Mouse (Mus musculus): ENCODE measurements around the gene Spesp1.

The Spesp1 gene

GRCm38 (mm10) chr9:62281991-62282390, at the start of gene Spesp1:
TSS of gene Spesp1 (minus strand) at chr9:62282208.
- DNase-seq (ENCODE audit: low spot score) = no peak

- no peak for DNase-seq (ENCODE audit: low spot score)
Measured at GRCm38 (mm10) chr9:62325965-62326364, 44.0 kb upstream of the Spesp1 start.

GRCm38 (mm10) chr9:62323816-62324215, 41.8 kb upstream of the Spesp1 start:
- DNase-seq (ENCODE audit: low spot score) = no peak

- no peak for DNase-seq (ENCODE audit: low spot score)
Measured at GRCm38 (mm10) chr9:62318729-62319128, 36.7 kb upstream of the Spesp1 start.

GRCm38 (mm10) chr9:62315556-62315955, 33.5 kb upstream of the Spesp1 start:
- no peak for DNase-seq (ENCODE audit: low spot score)

- DNase-seq (ENCODE audit: low spot score) = no peak
Measured at GRCm38 (mm10) chr9:62296891-62297290, 14.9 kb upstream of the Spesp1 start.

GRCm38 (mm10) chr9:62295006-62295698, 13.1 kb upstream of the Spesp1 start:
- peak; percentile 63 for DNase-seq (ENCODE audit: low spot score)

- DNase-seq (ENCODE audit: low spot score) = no peak
Measured at GRCm38 (mm10) chr9:62287633-62288025, 5.6 kb upstream of the Spesp1 start.

- peak; percentile 25 for DNase-seq (ENCODE audit: low spot score)
Measured at GRCm38 (mm10) chr9:62286967-62287632, 5.1 kb upstream of the Spesp1 start.

GRCm38 (mm10) chr9:62284266-62284665, 2.3 kb upstream of the Spesp1 start:
- no peak for DNase-seq (ENCODE audit: low spot score)

GRCm38 (mm10) chr9:62276899-62277298, 5.1 kb downstream of the Spesp1 start:
- DNase-seq (ENCODE audit: low spot score) = no peak

GRCm38 (mm10) chr9:62270775-62271399, 11.1 kb downstream of the Spesp1 start:
- DNase-seq (ENCODE audit: low spot score) = no peak

GRCm38 (mm10) chr9:62269161-62269560, 12.8 kb downstream of the Spesp1 start:
- no peak for DNase-seq (ENCODE audit: low spot score)

GRCm38 (mm10) chr9:62265278-62265677, 16.7 kb downstream of the Spesp1 start:
- DNase-seq (ENCODE audit: low spot score) = no peak

GRCm38 (mm10) chr9:62263652-62264051, 18.4 kb downstream of the Spesp1 start:
- DNase-seq (ENCODE audit: low spot score) = no peak

GRCm38 (mm10) chr9:62261406-62261805, 20.6 kb downstream of the Spesp1 start:
- DNase-seq (ENCODE audit: low spot score) = no peak

- DNase-seq (ENCODE audit: low spot score) = no peak
Measured at GRCm38 (mm10) chr9:62261006-62261405, 21.0 kb downstream of the Spesp1 start.

- DNase-seq (ENCODE audit: low spot score) = no peak
Measured at GRCm38 (mm10) chr9:62258005-62258404, 24.0 kb downstream of the Spesp1 start.

GRCm38 (mm10) chr9:62255896-62256576, 26.0 kb downstream of the Spesp1 start:
- no peak for DNase-seq (ENCODE audit: low spot score)

- DNase-seq (ENCODE audit: low spot score) = no peak
Measured at GRCm38 (mm10) chr9:62253736-62254443, 28.1 kb downstream of the Spesp1 start.

- DNase-seq (ENCODE audit: low spot score) = no peak
Measured at GRCm38 (mm10) chr9:62250296-62250695, 31.7 kb downstream of the Spesp1 start.

GRCm38 (mm10) chr9:62246380-62246942, 35.5 kb downstream of the Spesp1 start:
- DNase-seq (ENCODE audit: low spot score) = no peak
